Mouse (Mus musculus): ENCODE measurements around the gene Dhx35. TPM values are rescaled to one million over a fixed set of nuclear protein-coding genes. Genes with fewer than 3 reads are reported as not detected.

Dhx35 gene
- total and polyA plus RNA-seq, 2 experiments from 2014 or later: 9.7 to 24.7 TPM

DNA sequence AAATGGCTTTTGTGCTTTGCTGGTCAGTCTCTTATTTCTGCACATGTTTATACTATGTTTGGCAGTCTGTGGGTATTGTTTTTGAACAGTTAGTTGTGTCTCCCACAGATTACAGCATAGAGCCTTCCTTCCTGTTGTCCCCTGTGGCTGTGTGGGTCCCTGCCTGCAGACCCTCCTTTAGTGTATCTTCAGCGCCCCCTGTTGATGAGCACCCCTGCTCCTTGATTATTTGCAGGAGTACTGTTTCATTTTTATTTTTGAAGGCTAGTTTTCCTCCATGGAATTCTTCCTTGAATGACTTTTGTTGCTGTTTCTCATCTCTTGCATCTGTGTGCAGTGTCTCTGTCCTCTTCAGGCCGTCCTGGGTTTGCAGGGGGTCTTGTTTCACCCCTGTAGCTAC lies 58.0 kb downstream of the Dhx35 start:
- ATAC-seq (ENCODE audit: low FRiP score) (no peak), DNase-seq (ENCODE audit: low spot score) (peak; percentile 38)
- no peak overlapping the region for H3K27ac ChIP-seq (ENCODE audit: low read depth, low read length)
- peak; percentile 61 for TF ChIP-seq CTCF (IDR thresholded peaks at IDR 0.05)
- 45% methylated on average over 2 of the region's 2 CpGs for whole genome bisulfite sequencing
- peaks cover 25% of the 10 kb centered on the region; the same call in 1 of the 2 replicates for H3K36me3 ChIP-seq (ENCODE audit: insufficient read depth, low read length)
- H3K9me3 ChIP-seq (ENCODE audit: low read length): no peaks in the 10 kb centered on the region
- H3K27me3 ChIP-seq (ENCODE audit: insufficient read depth, low read length): no peaks in the 10 kb centered on the region
- H3K4me2 ChIP-seq (ENCODE audit: low read depth, low read length, poor library complexity, severe bottlenecking): no peak overlapping the region
- H3K9ac ChIP-seq (replicated peaks; ENCODE audit: low read length, poor library complexity, severe bottlenecking): no peak overlapping the region
- H3K4me3 ChIP-seq (ENCODE audit: low read depth, low read length): no peak overlapping the region
- no peaks in the 10 kb centered on the region for H3K4me1 ChIP-seq (ENCODE audit: insufficient read depth, low read length)

DNA sequence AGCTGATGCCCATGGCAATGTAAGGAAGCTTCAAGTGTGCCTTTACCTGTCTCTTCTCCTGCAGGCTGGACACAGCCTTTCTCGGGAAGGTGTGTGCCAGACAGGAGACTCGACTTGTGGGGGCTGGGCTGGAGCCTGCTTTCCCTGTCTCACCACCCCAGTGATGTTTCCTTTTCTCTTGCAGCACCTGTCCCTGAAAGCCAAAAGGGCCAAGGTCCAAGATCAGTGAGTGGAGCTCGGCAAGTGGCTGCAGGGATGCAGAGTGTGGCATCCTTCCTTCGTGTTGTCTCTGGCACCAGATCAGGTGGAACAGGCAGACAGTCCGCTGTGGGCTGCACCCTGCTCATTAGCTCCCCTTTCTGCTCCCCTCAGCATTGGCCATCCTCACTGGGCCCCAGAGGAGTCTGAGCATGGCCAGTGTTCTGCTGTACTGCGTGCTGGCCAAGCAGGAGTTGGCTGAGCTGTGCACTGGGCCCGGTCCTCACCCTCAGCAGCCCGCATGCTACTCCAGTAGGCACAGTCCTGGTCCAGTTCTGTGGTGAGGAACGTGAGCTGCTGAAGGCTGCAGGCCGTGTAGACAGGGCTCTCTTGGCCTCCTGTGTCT lies 62.4 kb downstream of the Dhx35 start:
- ATAC-seq (ENCODE audit: low FRiP score): no peak
- H3K36me3 ChIP-seq (ENCODE audit: insufficient read depth, low read length): peaks cover 16% of the 10 kb centered on the region; the same call in 1 of the 2 replicates
- H3K9ac ChIP-seq (replicated peaks; ENCODE audit: low read length, poor library complexity, severe bottlenecking): no peak overlapping the region
- no peaks in the 10 kb centered on the region for H3K4me1 ChIP-seq (ENCODE audit: insufficient read depth, low read length)
- H3K4me2 ChIP-seq (ENCODE audit: low read depth, low read length, poor library complexity, severe bottlenecking): no peak overlapping the region
- no peak for TF ChIP-seq CTCF (IDR thresholded peaks at IDR 0.05)
- DNase-seq (ENCODE audit: low spot score): no peak
- H3K27me3 ChIP-seq (ENCODE audit: insufficient read depth, low read length): no peaks in the 10 kb centered on the region
- no peaks in the 10 kb centered on the region for H3K9me3 ChIP-seq (ENCODE audit: low read length)
- no peak overlapping the region for H3K27ac ChIP-seq (ENCODE audit: low read depth, low read length)
- H3K4me3 ChIP-seq (ENCODE audit: low read depth, low read length): no peak overlapping the region
- 88% methylated on average over 10 of the region's 10 CpGs for WGBS

DNA sequence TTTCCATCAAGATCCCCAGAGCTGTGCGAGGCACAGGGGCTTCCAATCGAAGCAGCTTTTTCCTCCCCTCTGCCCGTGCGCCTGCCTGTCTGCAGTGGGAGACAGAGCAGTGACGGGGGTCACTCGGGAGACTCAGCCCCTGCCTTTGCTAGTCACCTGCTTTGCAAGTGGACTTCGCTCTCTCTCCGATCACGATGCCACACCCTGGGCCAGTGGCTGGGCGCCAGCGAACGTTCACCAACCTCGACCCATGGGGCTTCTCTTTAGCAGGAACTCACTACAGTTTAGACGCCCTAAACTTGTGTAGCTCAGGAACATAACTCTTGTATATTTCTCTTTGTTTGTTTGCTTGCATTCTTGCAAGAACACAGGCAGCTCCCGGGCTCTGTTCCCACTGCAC lies 63.0 kb downstream of the Dhx35 start:
- Histone ChIP-seq H3K27me3 (ENCODE audit: insufficient read depth, low read length) (no peaks in the 10 kb centered on the region), H3K36me3 (ENCODE audit: insufficient read depth, low read length) (peaks cover 16% of the 10 kb centered on the region; the same call in 1 of the 2 replicates), H3K4me2 (ENCODE audit: low read depth, low read length, poor library complexity, severe bottlenecking) (no peak overlapping the region), H3K4me3 (ENCODE audit: low read depth, low read length) (no peak overlapping the region), H3K9ac (replicated peaks; ENCODE audit: low read length, poor library complexity, severe bottlenecking) (no peak overlapping the region), H3K27ac (ENCODE audit: low read depth, low read length) (no peak overlapping the region), H3K9me3 (ENCODE audit: low read length) (no peaks in the 10 kb centered on the region), H3K4me1 (ENCODE audit: insufficient read depth, low read length) (no peaks in the 10 kb centered on the region)
- TF ChIP-seq CTCF (IDR thresholded peaks at IDR 0.05): no peak
- DNase-seq (ENCODE audit: low spot score) (no peak), ATAC-seq (ENCODE audit: low FRiP score) (no peak)
- 88% methylated on average over 15 of the region's 15 CpGs for WGBS

DNA sequence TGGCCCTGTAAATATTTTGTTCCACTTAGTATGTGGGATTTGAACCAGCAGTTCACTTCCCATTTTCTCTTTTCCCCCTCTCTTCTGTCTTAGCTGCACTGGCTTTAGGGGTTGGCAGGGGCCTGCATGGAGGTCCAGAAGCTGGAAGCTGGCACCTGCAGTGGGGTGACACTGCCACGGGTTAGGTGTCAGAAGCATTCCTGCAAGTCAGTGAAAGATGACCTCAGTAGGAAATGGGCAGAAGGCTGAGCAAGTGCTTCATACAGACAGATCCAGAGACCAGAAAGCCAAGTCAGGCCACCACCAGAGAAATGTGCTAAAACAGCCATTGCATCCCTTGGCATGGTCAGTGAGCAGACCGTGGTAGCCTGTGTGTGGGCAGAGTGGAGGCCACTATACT lies 66.5 kb downstream of the Dhx35 start:
- Histone ChIP-seq H3K27me3 (ENCODE audit: insufficient read depth, low read length) (no peaks in the 10 kb centered on the region), H3K4me3 (ENCODE audit: low read depth, low read length) (no peak overlapping the region), H3K4me1 (ENCODE audit: insufficient read depth, low read length) (no peaks in the 10 kb centered on the region), H3K36me3 (ENCODE audit: insufficient read depth, low read length) (peaks cover 16% of the 10 kb centered on the region; the same call in 1 of the 2 replicates), H3K9ac (replicated peaks; ENCODE audit: low read length, poor library complexity, severe bottlenecking) (no peak overlapping the region), H3K9me3 (ENCODE audit: low read length) (no peaks in the 10 kb centered on the region), H3K27ac (ENCODE audit: low read depth, low read length) (no peak overlapping the region), H3K4me2 (ENCODE audit: low read depth, low read length, poor library complexity, severe bottlenecking) (no peak overlapping the region)
- ATAC-seq (ENCODE audit: low FRiP score): no peak
- WGBS: 91% methylated on average over 2 of the region's 2 CpGs
- no peak for DNase-seq (ENCODE audit: low spot score)
- TF ChIP-seq CTCF (IDR thresholded peaks at IDR 0.05): no peak

DNA sequence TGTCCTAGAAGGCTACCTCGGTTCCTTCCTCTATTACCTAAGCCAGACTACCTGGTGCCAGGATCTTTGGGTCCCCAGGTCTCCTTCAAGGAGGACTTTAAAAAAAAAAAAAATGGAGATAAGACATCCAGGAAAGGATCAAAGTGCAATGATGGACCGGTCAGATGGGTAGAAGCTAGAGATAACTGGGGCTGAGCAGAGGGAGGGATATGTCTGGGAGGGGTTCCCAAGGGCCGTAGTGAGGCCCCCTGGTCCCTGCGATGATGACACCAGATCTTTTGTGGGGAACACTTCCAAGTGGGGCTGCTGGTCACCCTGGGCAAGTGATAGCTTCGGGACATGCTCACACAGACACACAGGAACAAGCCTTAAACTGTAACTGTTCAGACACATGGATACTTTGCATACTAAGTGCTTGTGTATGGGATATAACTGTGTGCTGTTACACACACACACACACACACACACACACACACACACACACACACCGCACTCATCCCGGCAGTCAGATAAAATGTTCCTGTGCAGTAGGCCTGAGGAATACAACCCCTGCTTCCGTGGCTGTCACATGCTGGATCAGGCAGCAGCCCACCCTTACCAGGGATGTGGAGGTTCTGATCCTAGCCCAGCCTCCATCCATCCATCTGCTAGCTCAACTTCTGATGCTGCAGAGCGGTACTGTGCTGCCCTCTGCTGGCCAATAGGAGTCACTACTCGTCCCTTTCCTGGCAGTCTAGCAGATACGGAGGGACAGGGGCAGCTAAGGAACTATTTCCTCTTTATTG lies 68.9 kb downstream of the Dhx35 start:
- peak; percentile 100 for TF ChIP-seq CTCF (IDR thresholded peaks at IDR 0.05)
- peak; percentile 72 for ATAC-seq (ENCODE audit: low FRiP score)
- Histone ChIP-seq H3K27ac (ENCODE audit: low read depth, low read length) (no peak overlapping the region), H3K9me3 (ENCODE audit: low read length) (no peaks in the 10 kb centered on the region), H3K4me3 (ENCODE audit: low read depth, low read length) (no peak overlapping the region), H3K4me1 (ENCODE audit: insufficient read depth, low read length) (no peaks in the 10 kb centered on the region), H3K9ac (replicated peaks; ENCODE audit: low read length, poor library complexity, severe bottlenecking) (no peak overlapping the region), H3K4me2 (ENCODE audit: low read depth, low read length, poor library complexity, severe bottlenecking) (no peak overlapping the region), H3K27me3 (ENCODE audit: insufficient read depth, low read length) (no peaks in the 10 kb centered on the region), H3K36me3 (ENCODE audit: insufficient read depth, low read length) (no peaks in the 10 kb centered on the region)
- 54% methylated on average over 11 of the region's 11 CpGs for WGBS
- DNase-seq (ENCODE audit: low spot score): peak; percentile 90

DNA sequence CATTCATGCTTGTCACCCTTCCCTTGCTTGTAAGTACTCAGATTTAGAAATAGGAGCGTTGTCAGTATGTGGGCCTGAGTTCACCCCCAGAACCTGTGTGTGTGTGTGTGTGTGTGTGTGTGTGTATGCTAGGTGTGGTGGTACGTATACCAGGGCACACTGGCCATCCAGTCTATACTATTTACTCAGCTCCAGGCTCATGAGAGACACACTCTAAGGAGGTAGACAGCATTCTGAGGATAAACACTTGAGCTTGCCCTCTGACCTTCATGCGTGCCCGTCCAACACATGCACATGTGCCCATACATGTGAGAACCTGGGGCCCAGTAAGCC lies 69.5 kb downstream of the Dhx35 start:
- no peaks in the 10 kb centered on the region for H3K4me1 ChIP-seq (ENCODE audit: insufficient read depth, low read length)
- no peaks in the 10 kb centered on the region for H3K9me3 ChIP-seq (ENCODE audit: low read length)
- DNase-seq (ENCODE audit: low spot score) (no peak), ATAC-seq (ENCODE audit: low FRiP score) (peak; percentile 25; the same call in 1 of the 2 replicates)
- 88% methylated on average over 4 of the region's 4 CpGs for WGBS
- H3K36me3 ChIP-seq (ENCODE audit: insufficient read depth, low read length): no peaks in the 10 kb centered on the region
- H3K27ac ChIP-seq (ENCODE audit: low read depth, low read length): no peak overlapping the region
- no peak overlapping the region for H3K4me2 ChIP-seq (ENCODE audit: low read depth, low read length, poor library complexity, severe bottlenecking)
- H3K27me3 ChIP-seq (ENCODE audit: insufficient read depth, low read length): no peaks in the 10 kb centered on the region
- TF ChIP-seq CTCF (IDR thresholded peaks at IDR 0.05): no peak
- no peak overlapping the region for H3K4me3 ChIP-seq (ENCODE audit: low read depth, low read length)
- H3K9ac ChIP-seq (replicated peaks; ENCODE audit: low read length, poor library complexity, severe bottlenecking): no peak overlapping the region

Measured in midbrain, postnatal 0 days (tissue).